Comparison of ENCODE assay signal across 16 mouse cellular contexts in the genomic region with DNA sequence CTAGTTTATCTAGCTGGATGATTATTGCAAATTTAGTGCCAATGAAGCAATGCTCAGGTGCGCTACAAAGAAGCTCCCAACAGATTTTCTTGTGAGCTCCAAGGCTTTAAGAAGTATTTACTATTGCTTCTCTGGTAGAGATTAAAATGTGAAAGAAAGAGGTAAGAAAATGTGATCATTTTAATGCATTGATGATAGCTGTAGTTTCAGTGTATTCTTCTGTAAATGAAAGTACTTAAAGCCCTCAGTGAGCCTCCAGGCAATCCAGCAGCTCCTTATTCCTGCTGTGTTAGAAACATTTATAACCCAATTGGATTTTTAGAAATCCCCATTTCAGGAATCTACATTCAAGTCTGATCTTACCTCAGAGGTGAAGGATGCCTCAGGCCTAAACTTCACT.
"Had no signal": no experiment of that assay in that cellular context is flagged by ENCODE, and none has a peak within 500 bp of the region (broad histone marks: within the 10 kb centered on the region; RNA-seq: fewer than 3 reads in every experiment).

No protein-coding gene starts in this region.

- H3K36me3 ChIP-seq: midbrain, embryonic 10.5 days; midbrain, embryonic 13.5 days; neural tube, embryonic 13.5 days; neural tube, embryonic 15.5 days had no signal

- H3K4me3 ChIP-seq: midbrain, embryonic 10.5 days; midbrain, embryonic 13.5 days; myocyte; neural tube, embryonic 13.5 days; neural tube, embryonic 15.5 days had no signal

- H3K4me1 ChIP-seq: midbrain, embryonic 10.5 days; midbrain, embryonic 13.5 days; neural tube, embryonic 13.5 days; neural tube, embryonic 15.5 days had no signal

- H3K27me3 ChIP-seq: midbrain, embryonic 13.5 days; neural tube, embryonic 13.5 days; neural tube, embryonic 15.5 days had no signal

- H3K4me2 ChIP-seq: lung, embryonic 14.5 days; midbrain, embryonic 13.5 days; neural tube, embryonic 13.5 days; neural tube, embryonic 15.5 days had no signal

- H3K27ac ChIP-seq: liver, embryonic 14.5 days; midbrain, embryonic 10.5 days; midbrain, embryonic 13.5 days; neural tube, embryonic 13.5 days; neural tube, embryonic 15.5 days had no signal

- H3K9ac ChIP-seq: liver, embryonic 14.5 days; lung, embryonic 14.5 days; midbrain, embryonic 13.5 days; neural tube, embryonic 13.5 days; neural tube, embryonic 15.5 days had no signal

- ATAC-seq: midbrain, embryonic 13.5 days had no signal

- DNase-seq: lung, adult 18-20 months; lung, embryonic 14.5 days; lung, postnatal 10 days; lung, postnatal 4 days; retina, postnatal 1 day; right cerebral cortex, adult 18-20 months; right cerebral cortex, postnatal 25 days; thymus, adult 18-20 months; thymus, postnatal 14 days; thymus, postnatal 36 days had no signal

- H3K9me3 ChIP-seq: midbrain, embryonic 10.5 days; midbrain, embryonic 13.5 days; neural tube, embryonic 13.5 days; neural tube, embryonic 15.5 days had no signal
